Mouse (Mus musculus) stomach, postnatal 0 days (tissue): Measurements from ENCODE around the gene Cdca4.

Experiments used
- CTCF ChIP-seq: IDR thresholded peaks from 2 replicates; pipeline ENCODE4 v1.5.1; 2016; ENCODE audit warnings: antibody characterized with exemption, low read depth, mild to moderate bottlenecking, moderate library complexity
- EP300 ChIP-seq: optimal IDR thresholded peaks from 2 replicates; pipeline ENCODE3; 2016; ENCODE audit warnings: antibody characterized with exemption

- TF ChIP-seq CTCF (no peak), EP300 (no peak)
These were observed 3.3 kb downstream of the Cdca4 start for GRCm38 (mm10) chr12:112825901-112826300.
